Mouse (Mus musculus) adrenal gland (tissue): ENCODE results near the gene Wasf2.

Experiments used
- intact Hi-C: fragments of 180-260 bp; cut with DNase I; formaldehyde crosslinking; loops from one replicate; pipeline ENCODE4 v1.15.1; 2025

Wasf2 gene

GRCm38 (mm10) chr4:133172451-133172850, 42.1 kb downstream of the Wasf2 start:
- intact Hi-C loops: no loop called here

- intact Hi-C loops: no loop called here
These were observed 44.1 kb downstream of the Wasf2 start for GRCm38 (mm10) chr4:133174361-133174760.

GRCm38 (mm10) chr4:133175274-133175673, 45.0 kb downstream of the Wasf2 start:
- intact Hi-C loops: no loop called here

GRCm38 (mm10) chr4:133175998-133176760, 45.9 kb downstream of the Wasf2 start:
- intact Hi-C loops: no loop called here

- intact Hi-C loops: no loop called here
These were observed 46.6 kb downstream of the Wasf2 start for GRCm38 (mm10) chr4:133176761-133177403.

- intact Hi-C loops: no loop called here
These were observed 48.0 kb downstream of the Wasf2 start for GRCm38 (mm10) chr4:133178305-133178704.

GRCm38 (mm10) chr4:133179258-133179657, 49.0 kb downstream of the Wasf2 start:
- intact Hi-C loops: no loop called here

GRCm38 (mm10) chr4:133182439-133183033, 52.2 kb downstream of the Wasf2 start:
- intact Hi-C loops: loop anchor here (10.0 kb wide), 1 partner anchor 238 kb away; no protein-coding TSS in a partner anchor

- intact Hi-C loops: loop anchor here (10.0 kb wide), 1 partner anchor 239 kb away; no protein-coding TSS in a partner anchor
These were observed 54.0 kb downstream of the Wasf2 start for GRCm38 (mm10) chr4:133184031-133184897.

GRCm38 (mm10) chr4:133184898-133185665, 54.8 kb downstream of the Wasf2 start:
- intact Hi-C loops: loop anchor here (10.0 kb wide), 1 partner anchor 240 kb away; no protein-coding TSS in a partner anchor

GRCm38 (mm10) chr4:133185893-133186292, 55.6 kb downstream of the Wasf2 start:
- intact Hi-C loops: loop anchor here (10.0 kb wide), 1 partner anchor 241 kb away; no protein-coding TSS in a partner anchor

GRCm38 (mm10) chr4:133186856-133187255, 56.6 kb downstream of the Wasf2 start:
- intact Hi-C loops: loop anchor here (10.0 kb wide), 1 partner anchor 242 kb away; no protein-coding TSS in a partner anchor

- intact Hi-C loops: loop anchor here (10.0 kb wide), 1 partner anchor 245 kb away; no protein-coding TSS in a partner anchor
These were observed 59.1 kb downstream of the Wasf2 start for GRCm38 (mm10) chr4:133189396-133189795.

- intact Hi-C loops: loop anchor here (5.0 kb wide), 1 partner anchor 57 kb away; no protein-coding TSS in a partner anchor
These were observed 64.2 kb downstream of the Wasf2 start for GRCm38 (mm10) chr4:133194482-133194881.

- intact Hi-C loops: loop anchor here (5.0 kb wide), 2 partner anchors 118 to 188 kb away; no protein-coding TSS in a partner anchor
These were observed 64.7 kb downstream of the Wasf2 start for GRCm38 (mm10) chr4:133195014-133195413.

GRCm38 (mm10) chr4:133196136-133196535, 65.8 kb downstream of the Wasf2 start:
- intact Hi-C loops: loop anchor here (5.0 kb wide), 2 partner anchors 119 to 189 kb away; no protein-coding TSS in a partner anchor

- intact Hi-C loops: loop anchor here (5.0 kb wide), 2 partner anchors 120 to 190 kb away; no protein-coding TSS in a partner anchor
These were observed 66.5 kb downstream of the Wasf2 start for GRCm38 (mm10) chr4:133196852-133197251.

- intact Hi-C loops: loop anchor here (5.0 kb wide), 2 partner anchors 120 to 190 kb away; no protein-coding TSS in a partner anchor
These were observed 67.0 kb downstream of the Wasf2 start for GRCm38 (mm10) chr4:133197355-133197754.

- intact Hi-C loops: loop anchor here (5.0 kb wide), 2 partner anchors 121 to 191 kb away; no protein-coding TSS in a partner anchor
These were observed 67.5 kb downstream of the Wasf2 start for GRCm38 (mm10) chr4:133197801-133198286.
